15 mouse cellular contexts compared by ENCODE assay signal in genomic region chr13:99410611-99411515, GRCm38 (mm10).
DNase-seq lines count a peak whose midpoint lies in the region; ATAC-seq lines count a peak whose summit lies in the region.
"Had no signal": no experiment of that assay in that cellular context is flagged by ENCODE, and none has a peak within 500 bp of the region (broad histone marks: within the 10 kb centered on the region; RNA-seq: fewer than 3 reads in every experiment).

No protein-coding gene starts in this region.

- no peak overlapping the region; the same call in 1 of the 2 replicates for H3K27ac ChIP-seq in stomach, embryonic 16.5 days (ENCODE audit: low read length)
- H3K27ac ChIP-seq: forebrain, embryonic 15.5 days; limb, embryonic 15.5 days had no signal

- no peak for ATAC-seq in megakaryocyte, adult 5-6 weeks (ENCODE audit: poor library complexity, severe bottlenecking)
- 0 out of 2 replicates have a peak, but pooled peaks have one; percentile 17 for ATAC-seq in stomach, embryonic 16.5 days (ENCODE audit: insufficient read depth, low FRiP score)
- ATAC-seq: forebrain, embryonic 15.5 days; inflammation-experienced regulatory T-cells, adult 6 months; midbrain, embryonic 16.5 days had no signal

- WGBS in stomach, embryonic 16.5 days: 69% methylated on average over 14 of the region's 14 CpGs

- peak overlapping the region; percentile 69 for H3K4me3 ChIP-seq in megakaryocyte, embryonic 14.5 days (replicated peaks)
- no peak overlapping the region for H3K4me3 ChIP-seq in stomach, embryonic 16.5 days (replicated peaks; ENCODE audit: low read length)
- H3K4me3 ChIP-seq: forebrain, embryonic 15.5 days; limb, embryonic 15.5 days had no signal

- H3K4me2 ChIP-seq in stomach, embryonic 16.5 days (ENCODE audit: low read depth, low read length): no peak overlapping the region
- H3K4me2 ChIP-seq: forebrain, embryonic 15.5 days; limb, embryonic 15.5 days had no signal

- peaks cover 89% of the 10 kb centered on the region for H3K36me3 ChIP-seq in megakaryocyte, embryonic 14.5 days (replicated peaks; ENCODE audit: low read length)
- H3K36me3 ChIP-seq in stomach, embryonic 16.5 days (ENCODE audit: control insufficient read depth, insufficient read depth, low read length): 0 out of 2 replicates have a peak, but pooled peaks cover 4% of the 10 kb centered on the region

- H3K4me1 ChIP-seq in megakaryocyte, embryonic 14.5 days: peaks cover 47% of the 10 kb centered on the region
- peaks cover 11% of the 10 kb centered on the region; the same call in 1 of the 2 replicates for H3K4me1 ChIP-seq in stomach, embryonic 16.5 days (ENCODE audit: control insufficient read depth, insufficient read depth, low read length)

- no peaks in the 10 kb centered on the region for H3K9me3 ChIP-seq in megakaryocyte, embryonic 14.5 days
- H3K9me3 ChIP-seq in stomach, embryonic 16.5 days (replicated peaks; ENCODE audit: control insufficient read depth, low read length): no peaks in the 10 kb centered on the region
- H3K9me3 ChIP-seq: forebrain, embryonic 15.5 days; G1E; limb, embryonic 15.5 days had no signal

- DNase-seq in heart, adult 11 months: peak; percentile 86
- no peak for DNase-seq in heart, adult 9 months (ENCODE audit: low spot score in 2 of 2)
- DNase-seq in spleen, postnatal 14 days (ENCODE audit: low spot score in 2 of 2): no peak
- DNase-seq in frontal cortex, postnatal 14 days (ENCODE audit: low spot score in 2 of 2): no peak
- DNase-seq: kidney, adult 8-10 months; lung, postnatal 10 days; right cerebral cortex, adult 18-20 months had no signal

- no peak overlapping the region for H3K9ac ChIP-seq in stomach, embryonic 16.5 days (ENCODE audit: low read length)
- H3K9ac ChIP-seq: forebrain, embryonic 15.5 days; limb, embryonic 15.5 days had no signal

- H3K27me3 ChIP-seq in megakaryocyte, embryonic 14.5 days (replicated peaks): no peaks in the 10 kb centered on the region
- H3K27me3 ChIP-seq in stomach, embryonic 16.5 days (ENCODE audit: control insufficient read depth, insufficient read depth, low read length): no peaks in the 10 kb centered on the region
- H3K27me3 ChIP-seq: forebrain, embryonic 15.5 days; limb, embryonic 15.5 days had no signal
